Mouse (Mus musculus) R1 (cell line): ENCODE results near the gene Dtx3.

ENCODE experiments used
- DNase-seq: peaks from one replicate; pipeline ENCODE4 v3.0.0-alpha.2; 2018; ENCODE audit warnings: low read depth, low spot score

The Dtx3 gene

GRCm38 (mm10) chr10:127186451-127186850 is 9.1 kb downstream of the Dtx3 start:
- DNase-seq: peak; percentile 46

GRCm38 (mm10) chr10:127185506-127185905 is 10.0 kb downstream of the Dtx3 start:
- no peak for DNase-seq

DNA sequence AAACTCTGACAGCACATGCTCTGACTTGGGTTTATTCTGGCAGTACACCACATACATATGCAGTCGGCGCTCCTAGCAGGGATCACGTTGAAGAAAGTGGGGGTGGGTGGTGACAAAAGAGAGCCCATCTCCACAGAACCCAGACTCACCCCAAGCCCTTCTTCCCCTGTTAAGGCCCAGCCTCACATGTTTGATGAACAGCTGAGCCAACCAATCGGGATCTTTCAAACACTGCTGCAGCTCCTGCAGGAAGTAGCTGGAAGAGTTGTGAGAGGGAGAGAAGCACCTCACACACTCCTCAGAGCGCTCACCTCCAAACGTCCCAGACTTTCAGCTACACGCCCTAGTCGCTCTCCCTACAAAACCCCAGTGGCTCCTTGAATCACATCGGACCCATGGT is 10.4 kb downstream of the Dtx3 start:
- DNase-seq: peak; percentile 86

DNA sequence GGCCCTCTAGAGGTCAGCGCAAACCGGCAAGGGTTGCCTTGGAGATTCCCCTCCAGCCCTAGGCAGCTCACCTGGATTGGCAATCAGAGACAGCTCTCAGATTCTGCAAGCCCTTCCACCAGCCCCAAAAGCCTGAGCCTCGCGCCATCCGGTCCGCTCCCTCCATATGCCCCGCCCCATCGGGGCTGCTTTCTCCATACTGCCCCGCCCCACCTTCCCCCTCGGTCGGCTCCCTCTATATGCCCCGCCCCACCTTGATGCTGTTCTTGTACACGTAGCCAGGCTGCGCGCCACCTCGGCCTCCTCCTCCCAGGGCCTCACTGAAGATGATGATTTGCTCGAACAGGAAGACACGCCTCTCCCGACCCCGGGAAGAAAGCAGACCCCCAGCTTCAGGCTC is 11.8 kb downstream of the Dtx3 start:
- peak; percentile 91 for DNase-seq

GRCm38 (mm10) chr10:127182624-127183023 is 12.9 kb downstream of the Dtx3 start:
- no peak for DNase-seq

DNA sequence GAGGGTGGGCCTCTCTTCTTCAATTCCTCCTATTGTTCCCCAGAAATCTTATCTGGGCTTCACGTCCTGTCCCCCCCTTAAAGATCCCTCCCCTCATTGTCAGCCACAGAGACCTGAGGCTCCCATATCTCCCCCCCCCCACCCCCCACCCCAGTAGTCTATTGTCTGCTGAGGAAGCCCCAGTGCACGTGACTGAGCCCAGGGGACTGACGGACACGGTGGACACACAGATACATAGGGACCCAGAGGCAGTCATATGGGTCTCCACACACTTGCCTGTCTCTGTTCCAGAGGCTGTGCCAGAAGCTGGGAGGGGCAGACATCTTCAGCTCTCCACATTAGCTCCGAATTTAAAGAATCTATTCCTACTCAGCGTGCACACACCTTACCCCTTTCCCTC is 14.0 kb downstream of the Dtx3 start:
- DNase-seq: no peak

GRCm38 (mm10) chr10:127180695-127181047 is 14.9 kb downstream of the Dtx3 start:
- DNase-seq: no peak

GRCm38 (mm10) chr10:127179871-127180694 is 15.4 kb downstream of the Dtx3 start, which contains the start of gene Slc26a10:
Slc26a10 (minus strand) TSS chr10:127180645.
- no peak for DNase-seq

- no peak for DNase-seq
Observed at GRCm38 (mm10) chr10:127178286-127179027, 17.1 kb downstream of the Dtx3 start.

DNA sequence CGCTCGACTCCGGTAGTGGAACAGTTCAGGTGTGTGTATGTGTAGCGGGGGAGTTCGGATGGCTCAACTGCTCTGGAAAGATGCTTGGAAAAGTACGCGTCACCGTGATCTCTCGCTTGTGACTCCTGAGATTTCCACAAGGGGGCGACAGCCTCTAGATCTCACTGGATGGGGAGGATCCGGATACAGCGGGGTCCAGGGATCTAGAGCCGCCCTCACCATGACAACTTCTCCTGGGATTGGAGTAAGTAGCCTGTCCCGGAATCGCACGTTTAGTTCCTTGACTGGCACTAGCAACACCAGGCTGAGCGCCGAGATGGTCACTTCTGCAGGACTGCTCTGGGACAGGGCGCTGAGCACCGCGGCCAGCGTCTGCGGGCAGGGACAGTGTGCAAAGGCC is 17.8 kb downstream of the Dtx3 start:
- peak; percentile 94 for DNase-seq

- DNase-seq: no peak
Observed at GRCm38 (mm10) chr10:127177235-127177634, 18.3 kb downstream of the Dtx3 start.

- DNase-seq: peak; percentile 73
Observed at GRCm38 (mm10) chr10:127176756-127177155, 18.8 kb downstream of the Dtx3 start.

DNA sequence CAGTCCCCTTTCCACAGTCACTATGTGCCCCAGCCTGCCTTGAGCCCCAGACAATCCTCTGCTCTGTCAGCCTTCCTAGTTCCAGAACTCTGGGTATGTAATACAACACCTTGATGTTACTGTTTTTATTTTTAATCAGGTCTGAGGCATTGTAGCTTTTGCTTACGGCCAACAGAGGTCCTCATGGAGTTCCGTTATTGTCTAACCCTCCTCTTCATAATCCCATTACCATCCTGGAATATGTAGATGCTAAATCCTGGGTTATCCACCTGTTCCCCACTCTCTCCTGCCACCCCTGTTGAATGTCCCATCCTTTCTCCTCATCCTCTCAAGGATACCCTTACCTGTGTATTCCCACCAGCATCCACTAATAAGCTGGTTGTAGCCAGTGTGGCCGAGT is 19.3 kb downstream of the Dtx3 start:
- DNase-seq: no peak

DNA sequence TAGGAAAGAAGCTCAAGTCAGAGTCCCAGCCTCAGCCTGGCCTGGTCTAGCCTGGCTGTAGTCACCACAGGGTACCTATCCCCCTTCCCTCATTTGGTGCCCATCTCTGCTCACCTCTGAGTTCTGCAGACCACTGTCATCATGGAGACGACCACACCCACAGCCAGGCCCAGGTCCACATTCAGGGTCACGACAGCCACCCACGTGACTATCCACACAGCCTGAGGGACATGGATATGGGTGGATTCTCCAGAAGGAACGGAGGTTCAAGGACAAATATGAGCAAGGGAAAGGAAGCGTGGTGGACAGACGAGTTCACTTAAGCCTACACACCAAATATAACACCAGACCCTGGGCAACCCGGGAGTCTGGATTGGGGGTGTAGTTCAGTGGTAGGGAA is 21.4 kb downstream of the Dtx3 start:
- DNase-seq: no peak

- DNase-seq: no peak
Observed at GRCm38 (mm10) chr10:127173148-127174065, 22.1 kb downstream of the Dtx3 start.

DNA sequence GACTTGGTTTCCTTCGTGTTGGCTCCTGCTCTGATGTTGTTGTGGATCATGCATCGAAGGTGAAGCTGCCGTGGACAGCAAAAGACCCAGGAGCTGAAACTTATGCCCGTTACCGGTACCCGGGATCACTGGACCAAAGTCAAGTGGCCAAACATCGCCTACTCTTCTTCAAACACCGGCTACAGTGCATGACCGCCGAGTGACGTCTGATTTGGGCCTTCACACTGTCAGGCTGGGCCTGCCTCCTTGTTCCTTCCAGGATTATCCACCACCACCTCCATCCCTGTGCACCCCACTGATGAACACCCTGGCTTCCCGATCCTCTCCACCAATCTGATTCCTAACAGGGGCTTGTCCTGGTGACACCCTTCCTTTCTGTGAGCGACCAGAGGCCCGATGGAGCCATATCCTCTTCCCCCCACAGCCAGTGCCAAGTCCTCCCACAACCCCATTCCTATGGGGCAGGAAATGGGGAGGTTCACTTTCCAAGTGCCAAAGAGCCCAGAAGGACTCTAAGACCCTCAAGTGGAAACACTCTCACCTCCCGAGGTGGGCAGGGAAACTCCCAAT is 23.8 kb downstream of the Dtx3 start:
- DNase-seq: no peak

GRCm38 (mm10) chr10:127170837-127171272 is 24.7 kb downstream of the Dtx3 start:
- DNase-seq: peak; percentile 91

DNA sequence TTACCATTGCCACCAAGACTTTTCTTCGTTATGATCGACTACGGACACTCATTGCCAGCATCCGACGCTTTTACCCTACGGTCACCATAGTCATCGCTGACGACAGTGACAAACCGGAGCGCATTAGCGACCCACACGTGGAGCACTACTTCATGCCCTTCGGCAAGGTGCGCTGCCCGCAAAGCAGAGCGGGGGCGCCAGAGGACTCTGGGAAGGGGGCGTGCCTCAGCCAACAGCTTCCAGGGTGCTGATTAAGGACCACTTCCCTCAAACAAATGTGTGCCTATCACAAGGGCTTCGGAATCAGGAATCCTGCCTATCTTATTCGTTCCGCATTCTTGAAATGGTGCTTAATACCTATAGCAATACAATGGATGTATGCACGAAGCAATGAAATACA is 25.5 kb downstream of the Dtx3 start:
- peak; percentile 64 for DNase-seq

DNA sequence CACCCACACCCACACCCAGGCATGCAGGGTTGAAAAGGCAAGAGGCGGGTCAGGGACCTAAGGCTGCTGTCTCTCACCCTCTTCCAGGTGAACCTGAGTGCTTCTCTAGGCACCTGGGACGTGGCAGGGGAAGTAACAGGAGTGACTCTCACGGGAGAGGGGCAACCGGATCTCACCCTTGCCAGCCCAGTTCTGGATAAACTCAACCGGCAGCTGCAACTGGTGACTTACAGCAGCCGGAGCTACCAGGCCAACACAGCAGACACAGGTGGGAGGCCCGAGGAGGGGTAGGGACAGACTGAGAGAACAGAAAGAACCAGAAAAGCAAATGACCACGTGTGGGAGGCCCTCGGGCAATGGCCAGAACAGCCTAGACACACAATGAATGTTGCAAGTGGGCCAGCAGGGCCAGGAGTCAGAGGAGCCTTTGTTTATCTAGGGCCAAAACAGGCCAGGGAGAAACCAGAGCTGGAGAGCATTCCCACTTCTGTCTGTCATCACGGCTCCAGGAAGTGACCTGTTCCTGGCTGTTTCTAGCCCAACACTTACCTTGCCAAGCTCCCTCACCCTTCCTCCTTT is 27.8 kb downstream of the Dtx3 start:
- DNase-seq: no peak

- no peak for DNase-seq
Observed at GRCm38 (mm10) chr10:127166771-127167613, 28.5 kb downstream of the Dtx3 start.
